Mouse (Mus musculus) erythroblast, embryonic 14.5 days (primary cell): ENCODE results near the gene Akr1a1. TPM values are rescaled to one million over a fixed set of nuclear protein-coding genes. Genes with fewer than 3 reads are reported as not detected.
"Not testable (repeated sequence)": the region's sequence is repeated elsewhere in the genome, so short reads cannot be mapped to it uniquely, and the experiment has no call there.

Experiments
- H3K27me3 ChIP-seq: 2 replicates; pipeline ENCODE4 v1.6.1; 2012; ENCODE audit warnings: inconsistent platforms; ENCODE audit not compliant: control insufficient read depth
- H3K36me3 ChIP-seq: 2 replicates; pipeline ENCODE4 v1.6.1; 2012; ENCODE audit warnings: mild to moderate bottlenecking, inconsistent platforms; ENCODE audit not compliant: control insufficient read depth
- H3K4me1 ChIP-seq: 2 replicates; pipeline ENCODE4 v1.6.1; 2012; ENCODE audit warnings: inconsistent platforms; ENCODE audit not compliant: control insufficient read depth
- H3K4me3 ChIP-seq: replicated peaks from 2 replicates; pipeline ENCODE3; 2012; ENCODE audit warnings: moderate library complexity, mild to moderate bottlenecking, inconsistent platforms
- H3K9me3 ChIP-seq: 2 replicates; pipeline ENCODE4 v1.6.1; 2012; ENCODE audit warnings: low read length, inconsistent platforms, mixed read lengths; ENCODE audit not compliant: control insufficient read depth
- GATA1 ChIP-seq: IDR thresholded peaks from 2 replicates; pipeline ENCODE4 v1.6.1; 2012; ENCODE audit warnings: low read length, inconsistent platforms, mixed read lengths
- TAL1 ChIP-seq: IDR thresholded peaks from 3 replicates; pipeline ENCODE4 v1.6.1; 2012; ENCODE audit warnings: low read length, inconsistent platforms, mixed read lengths
- polyA plus RNA-seq: library from polyadenylated mRNA; stranded (reverse); fragments of >175 nt; gene quantifications from 2 replicates; pipeline ENCODE4 v1.2.3, GENCODE M21; 2012

Gene Akr1a1
- polyA plus RNA-seq, 1 experiment, result 6.7 TPM

GRCm38 (mm10) chr4:116666625-116667024, 15.1 kb upstream of the Akr1a1 start:
- peaks cover 7% of the 10 kb centered on the region for H3K27me3 ChIP-seq
- no peak overlapping the region for H3K4me3 ChIP-seq
- peaks cover 2% of the 10 kb centered on the region for H3K4me1 ChIP-seq
- no peak for TF ChIP-seq GATA1
- no peak for TF ChIP-seq TAL1
- H3K36me3 ChIP-seq, result no peaks in the 10 kb centered on the region
- no peaks in the 10 kb centered on the region for H3K9me3 ChIP-seq

DNA sequence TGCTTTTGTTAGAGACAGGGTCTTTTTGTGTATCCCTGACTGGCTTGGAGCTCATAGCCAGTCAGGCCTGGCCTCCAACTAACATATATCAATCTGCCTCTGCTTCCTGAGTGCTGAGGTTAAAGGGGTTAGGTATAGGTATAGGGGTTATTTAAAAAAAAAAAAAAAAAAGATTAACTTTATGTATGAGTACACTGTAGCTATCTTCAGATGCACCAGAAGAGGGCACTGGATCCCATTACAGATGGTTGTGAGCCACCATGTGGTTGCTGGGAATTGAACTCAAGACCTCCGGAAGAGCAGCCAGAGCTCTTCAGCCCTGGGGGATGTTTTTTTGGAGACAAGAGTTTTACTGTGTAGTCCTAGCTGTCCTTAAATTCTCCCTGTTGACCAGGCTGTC, 10.5 kb upstream of the Akr1a1 start:
- Histone ChIP-seq H3K27me3 (peaks cover 3% of the 10 kb centered on the region; the same call in 1 of the 2 replicates), H3K9me3 (no peaks in the 10 kb centered on the region), H3K4me3 (no peak overlapping the region), H3K4me1 (peaks cover 2% of the 10 kb centered on the region), H3K36me3 (no peaks in the 10 kb centered on the region)
- no peak for TF ChIP-seq TAL1
- no peak for TF ChIP-seq GATA1

GRCm38 (mm10) chr4:116660829-116661228, 9.3 kb upstream of the Akr1a1 start:
- no peaks in the 10 kb centered on the region for H3K27me3 ChIP-seq
- no peak overlapping the region for H3K4me3 ChIP-seq
- TF ChIP-seq TAL1 (no peak), GATA1 (no peak)
- no peaks in the 10 kb centered on the region for H3K9me3 ChIP-seq
- H3K36me3 ChIP-seq, result no peaks in the 10 kb centered on the region
- H3K4me1 ChIP-seq, result peaks cover 2% of the 10 kb centered on the region

DNA sequence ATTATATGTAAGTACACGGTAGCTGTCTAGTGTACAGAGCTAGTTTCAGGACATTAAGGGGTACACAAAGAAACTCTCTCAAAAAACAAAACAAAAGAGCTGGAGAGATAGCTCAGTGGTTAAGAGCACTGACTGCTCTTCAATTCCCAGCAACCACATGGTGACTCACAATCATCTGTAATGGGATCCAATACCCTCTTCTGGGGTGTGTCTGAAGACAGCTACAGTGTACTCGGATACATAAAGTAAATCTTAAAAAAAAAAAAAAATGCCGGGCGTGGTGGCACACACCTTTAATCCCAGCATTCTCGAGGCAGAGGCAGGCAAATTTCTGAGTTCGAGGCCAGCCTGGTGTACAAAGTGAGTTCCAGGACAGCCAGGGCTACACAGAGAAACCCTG, 8.4 kb upstream of the Akr1a1 start:
- H3K4me3 ChIP-seq, H3K36me3 ChIP-seq, H3K4me1 ChIP-seq, H3K27me3 ChIP-seq, H3K9me3 ChIP-seq: not testable (repeated sequence)

GRCm38 (mm10) chr4:116659474-116659873, 8.0 kb upstream of the Akr1a1 start:
- Histone ChIP-seq H3K4me3 (no peak overlapping the region), H3K9me3 (no peaks in the 10 kb centered on the region), H3K27me3 (no peaks in the 10 kb centered on the region), H3K36me3 (no peaks in the 10 kb centered on the region), H3K4me1 (peaks cover 7% of the 10 kb centered on the region)
- TF ChIP-seq GATA1, result no peak
- no peak for TF ChIP-seq TAL1

DNA sequence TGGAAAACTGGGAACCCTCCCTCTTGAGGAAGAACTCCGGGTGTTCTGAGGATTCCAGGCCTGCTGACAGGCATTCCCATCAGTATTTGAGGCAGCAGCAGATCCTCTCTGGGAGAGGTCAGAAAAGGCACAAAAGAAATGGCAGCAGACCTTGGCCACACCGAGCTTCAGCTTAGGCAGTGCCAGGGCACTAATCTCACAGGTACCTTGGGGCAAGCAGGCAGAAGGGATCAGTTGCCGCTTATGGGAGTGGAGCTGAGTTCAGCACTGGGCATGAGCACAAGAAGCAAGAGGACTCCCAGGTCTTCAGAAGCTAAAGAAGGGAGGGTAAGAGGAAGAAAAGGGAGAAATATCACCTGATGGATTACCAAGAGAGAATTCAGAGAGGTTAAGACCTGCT, 6.5 kb upstream of the Akr1a1 start:
- H3K4me3 ChIP-seq, result no peak overlapping the region
- no peaks in the 10 kb centered on the region for H3K27me3 ChIP-seq
- no peaks in the 10 kb centered on the region for H3K9me3 ChIP-seq
- TF ChIP-seq GATA1 (no peak), TAL1 (no peak)
- peaks cover 7% of the 10 kb centered on the region for H3K4me1 ChIP-seq
- H3K36me3 ChIP-seq, result no peaks in the 10 kb centered on the region

DNA sequence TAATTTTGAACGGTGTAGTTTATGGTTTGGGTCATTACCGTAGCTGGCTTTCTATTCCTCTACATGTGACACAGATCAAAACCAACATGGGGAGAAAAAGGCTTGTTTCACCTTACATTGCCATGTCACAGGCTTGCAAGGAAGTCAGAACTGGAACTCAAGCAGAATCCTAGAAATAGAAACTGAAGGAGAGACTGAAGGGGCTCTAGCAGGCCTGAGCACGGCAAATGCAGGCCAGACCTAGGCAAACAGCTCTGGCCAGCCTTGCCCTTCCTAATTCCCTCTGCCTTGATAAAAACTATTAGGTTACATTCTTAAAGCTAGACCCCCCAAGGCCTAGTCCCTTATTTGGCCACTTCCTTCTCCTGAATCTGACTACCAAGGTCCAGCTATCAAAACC, 4.2 kb upstream of the Akr1a1 start:
- Histone ChIP-seq H3K9me3 (no peaks in the 10 kb centered on the region), H3K4me1 (peaks cover 16% of the 10 kb centered on the region), H3K4me3 (no peak overlapping the region), H3K27me3 (no peaks in the 10 kb centered on the region), H3K36me3 (no peaks in the 10 kb centered on the region)
- TF ChIP-seq GATA1, result no peak

GRCm38 (mm10) chr4:116655100-116655499, 3.6 kb upstream of the Akr1a1 start:
- TF ChIP-seq GATA1 (no peak), TAL1 (no peak)
- peaks cover 22% of the 10 kb centered on the region for H3K4me1 ChIP-seq

GRCm38 (mm10) chr4:116653228-116653627, 1.7 kb upstream of the Akr1a1 start:
- Histone ChIP-seq H3K27me3 (no peaks in the 10 kb centered on the region), H3K4me3 (no peak overlapping the region), H3K36me3 (peaks cover 2% of the 10 kb centered on the region; the same call in 1 of the 2 replicates), H3K9me3 (no peaks in the 10 kb centered on the region), H3K4me1 (peaks cover 31% of the 10 kb centered on the region)
- no peak for TF ChIP-seq GATA1
- no peak for TF ChIP-seq TAL1

More at GRCm38 (mm10) chr4:116655100-116655499, 3.6 kb upstream of the Akr1a1 start:
- H3K36me3 ChIP-seq, result no peaks in the 10 kb centered on the region
- no peaks in the 10 kb centered on the region for H3K9me3 ChIP-seq
- H3K27me3 ChIP-seq, result no peaks in the 10 kb centered on the region
- no peak overlapping the region for H3K4me3 ChIP-seq

GRCm38 (mm10) chr4:116651797-116652135, 286 bp upstream of the Akr1a1 start:
- H3K4me3 ChIP-seq, result peak overlapping the region; percentile 68
- peaks cover 13% of the 10 kb centered on the region for H3K36me3 ChIP-seq
- no peaks in the 10 kb centered on the region for H3K9me3 ChIP-seq
- H3K27me3 ChIP-seq, result no peaks in the 10 kb centered on the region
- H3K4me1 ChIP-seq, result peaks cover 36% of the 10 kb centered on the region
- TF ChIP-seq GATA1, result no peak
- TF ChIP-seq TAL1, result no peak
